Mouse (Mus musculus): Measurements from ENCODE around the gene Epha6. TPM values are rescaled to one million over a fixed set of nuclear protein-coding genes. Genes with fewer than 3 reads are reported as not detected.
A peak's percentile ranks its signal among the peaks of the same experiment; 100 is the strongest.

The Epha6 gene
- not detected in 2 replicates for total RNA-seq (2021)
- long read RNA-seq, partial matches to known transcripts, result 0 of 1 reads
- long read RNA-seq, other reads (novel, unspliced or antisense), result 1 of 1 reads

DNA sequence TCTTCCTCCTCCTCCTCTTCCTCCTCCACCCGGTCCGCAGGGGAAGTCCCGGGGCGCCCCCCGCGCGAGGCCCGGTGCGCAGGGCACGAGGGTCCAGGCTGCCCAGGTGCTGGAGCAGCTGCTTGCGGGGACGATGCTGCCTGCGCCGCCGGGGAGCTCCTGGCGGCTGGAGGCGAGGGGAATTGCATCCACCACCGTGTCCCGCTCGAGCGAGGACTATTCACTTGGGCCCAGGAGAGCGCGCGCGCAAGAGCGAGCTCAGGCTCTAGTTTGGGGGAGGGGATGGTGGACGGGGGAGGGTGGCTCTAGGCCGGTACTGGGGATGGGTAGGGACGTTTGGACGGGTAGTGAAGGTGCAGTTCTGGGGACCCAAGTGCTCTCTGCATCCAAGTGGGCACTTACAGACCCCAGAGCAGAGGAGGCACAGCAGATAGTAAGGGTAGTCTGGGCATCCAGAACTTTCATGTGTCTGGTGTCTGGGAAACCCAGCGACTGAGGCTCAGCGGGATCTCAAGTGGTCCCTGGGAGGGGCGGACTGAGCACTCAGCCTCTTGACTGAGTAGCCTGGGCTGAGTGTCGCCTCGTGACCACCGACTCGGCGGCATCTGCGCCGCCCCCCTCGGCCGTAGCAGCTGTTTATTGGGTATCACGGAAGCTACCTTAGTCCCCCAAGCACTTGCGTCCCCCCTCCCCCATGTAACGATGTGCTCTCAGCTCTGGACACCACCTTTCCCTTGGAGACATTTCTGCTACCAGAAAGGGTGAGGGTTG, at the start of gene Epha6:
Gene Epha6, minus strand, starts transcription at position 471 of the 771 bp plus-strand sequence.
- no peak for DNase-seq

- no peak for DNase-seq
Observed at GRCm38 (mm10) chr16:60651716-60652115, 46.4 kb upstream of the Epha6 start.

DNA sequence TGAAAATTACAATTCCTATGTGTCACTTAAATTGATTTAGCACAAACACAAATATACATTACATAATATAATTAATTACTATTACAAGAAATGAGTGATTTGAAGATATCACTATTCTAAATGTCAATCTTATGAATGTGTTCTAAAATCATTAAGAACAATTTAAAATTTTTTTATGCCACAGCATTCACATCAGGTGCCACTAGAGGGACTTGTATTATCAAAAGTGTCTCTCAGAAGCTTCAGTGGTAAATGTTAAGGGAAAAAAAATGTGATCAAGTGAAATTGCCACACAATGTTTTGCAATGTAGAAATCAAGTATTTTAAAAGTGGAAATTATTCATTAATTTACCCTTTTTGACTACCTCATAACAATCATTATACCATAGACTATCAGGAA, 22.8 kb upstream of the Epha6 start:
- no peak for DNase-seq

GRCm38 (mm10) chr16:60605832-60606583, 677 bp upstream of the Epha6 start:
- peak; percentile 7 for DNase-seq

- DNase-seq, result no peak
Observed at GRCm38 (mm10) chr16:60604613-60605012, 718 bp downstream of the Epha6 start.

- DNase-seq, result no peak
Observed at GRCm38 (mm10) chr16:60585322-60585721, 20.0 kb downstream of the Epha6 start.

DNA sequence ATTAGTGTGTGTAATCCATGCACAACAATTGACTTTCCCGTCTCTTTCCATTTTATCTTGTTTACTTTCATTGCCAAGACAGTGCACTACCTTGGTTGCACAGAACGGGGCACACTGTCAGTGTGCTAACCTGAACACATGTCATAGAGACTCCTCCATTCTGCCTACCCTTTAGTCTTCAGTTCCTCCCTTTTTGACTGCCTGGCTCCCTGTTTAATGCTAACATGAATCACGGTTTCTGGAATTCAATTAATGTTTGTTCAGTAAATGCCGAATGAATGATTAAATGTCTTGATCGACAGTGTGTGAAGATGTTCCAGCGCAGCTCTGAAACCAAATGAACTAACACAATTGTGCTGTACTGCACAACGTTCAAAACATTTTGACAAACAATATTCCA, 20.6 kb downstream of the Epha6 start:
- no peak for DNase-seq

DNA sequence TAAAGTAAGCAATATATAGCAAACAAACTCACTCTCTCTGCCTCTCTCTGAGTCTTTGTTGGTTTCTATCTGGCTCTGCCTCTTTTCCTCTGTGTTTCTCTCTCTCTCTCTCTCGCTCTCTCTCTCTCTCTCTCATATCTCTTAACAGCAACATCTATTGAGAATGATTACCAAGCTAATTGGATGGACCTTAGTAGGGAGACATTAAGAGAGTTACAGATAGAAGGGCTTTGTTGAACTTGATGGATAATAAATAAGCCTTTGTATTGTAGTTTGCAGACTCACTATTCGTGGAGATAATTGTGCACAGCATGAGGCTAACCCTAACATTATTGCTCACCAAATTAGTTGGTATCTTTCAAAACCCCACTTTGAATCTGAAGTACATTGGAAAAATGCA, 34.8 kb downstream of the Epha6 start:
- DNase-seq, result no peak

DNA sequence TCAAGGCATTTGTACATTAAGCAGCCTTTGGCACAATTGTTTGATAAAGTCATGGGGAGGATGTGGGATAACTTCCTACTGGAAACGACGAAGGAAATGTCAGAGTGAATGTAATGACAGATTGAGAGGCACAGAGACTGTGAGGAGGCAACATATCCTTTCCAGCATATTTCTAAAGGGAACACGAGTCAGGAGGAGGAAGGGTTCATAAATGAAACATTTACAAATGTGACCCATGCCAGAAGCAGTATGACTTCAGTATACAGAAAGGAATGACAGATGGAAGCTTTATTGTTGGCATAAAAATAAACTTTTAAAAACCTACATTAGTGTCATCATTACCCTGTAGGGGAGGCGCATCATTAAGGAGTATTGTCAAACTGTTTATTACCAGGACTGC, 60.9 kb downstream of the Epha6 start:
- DNase-seq, result no peak

DNA sequence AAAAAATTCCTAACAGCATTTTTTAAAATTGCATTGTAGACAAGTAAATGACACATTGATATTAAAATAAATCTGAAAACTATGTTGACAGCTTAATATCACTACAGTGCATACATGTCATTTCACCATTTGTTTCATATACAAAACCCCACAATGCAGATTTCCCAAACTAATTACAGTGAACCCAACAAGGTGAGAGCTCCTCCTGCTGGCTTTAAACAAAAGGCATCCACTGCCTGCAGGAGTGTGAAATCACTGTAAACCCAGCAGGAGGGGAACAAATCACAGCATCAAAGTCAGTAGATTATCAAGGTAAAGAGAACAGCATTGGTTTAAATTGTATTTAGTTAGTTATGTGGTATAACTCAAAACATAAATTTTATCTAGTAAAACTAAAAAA, 67.1 kb downstream of the Epha6 start:
- no peak for DNase-seq

GRCm38 (mm10) chr16:60509707-60510106, 95.6 kb downstream of the Epha6 start:
- no peak for DNase-seq

DNA sequence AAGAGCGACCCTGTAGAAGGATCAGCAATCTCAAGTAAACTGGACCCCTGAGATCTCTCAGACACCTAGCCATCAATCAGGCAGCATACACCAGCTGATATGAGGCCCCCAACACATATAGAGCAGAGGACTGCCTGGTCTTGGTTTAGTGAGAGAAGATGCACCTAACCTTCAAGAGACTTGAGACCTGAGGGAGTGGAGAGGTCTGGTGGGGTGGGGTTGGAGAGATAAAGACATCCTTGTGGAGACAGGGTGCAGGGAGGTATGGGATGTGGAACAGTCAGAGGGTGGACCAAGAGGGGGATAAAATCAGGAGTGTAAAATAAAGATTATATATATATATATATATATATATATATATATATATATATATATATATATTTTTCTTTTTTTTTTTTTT, 105.8 kb downstream of the Epha6 start:
- no peak for DNase-seq

- no peak for DNase-seq
Observed at GRCm38 (mm10) chr16:60475776-60476175, 129.6 kb downstream of the Epha6 start.

- no peak for DNase-seq
Observed at GRCm38 (mm10) chr16:60468200-60468785, 137.0 kb downstream of the Epha6 start.

- DNase-seq, result peak; percentile 29
Observed at GRCm38 (mm10) chr16:60435283-60435682, 170.0 kb downstream of the Epha6 start.

DNA sequence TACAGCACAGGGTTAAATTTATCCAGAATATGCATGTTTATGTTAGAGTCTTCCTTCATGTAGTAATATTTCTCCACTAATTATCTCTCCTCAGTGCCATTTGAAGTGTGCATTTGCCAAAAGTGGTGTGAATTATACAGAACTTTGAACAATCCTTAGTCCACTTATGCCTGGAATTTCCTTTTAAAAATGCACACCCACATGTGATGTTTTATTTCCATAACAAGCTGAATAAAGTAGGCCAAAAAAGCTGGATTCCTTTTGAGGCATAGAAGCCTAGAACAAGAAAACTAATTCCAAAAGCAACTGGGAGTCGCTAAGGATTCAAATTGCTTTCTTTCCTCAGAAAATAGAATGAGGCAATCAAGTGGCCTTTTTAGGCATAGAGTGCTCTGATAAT, 171.1 kb downstream of the Epha6 start:
- no peak for DNase-seq

DNA sequence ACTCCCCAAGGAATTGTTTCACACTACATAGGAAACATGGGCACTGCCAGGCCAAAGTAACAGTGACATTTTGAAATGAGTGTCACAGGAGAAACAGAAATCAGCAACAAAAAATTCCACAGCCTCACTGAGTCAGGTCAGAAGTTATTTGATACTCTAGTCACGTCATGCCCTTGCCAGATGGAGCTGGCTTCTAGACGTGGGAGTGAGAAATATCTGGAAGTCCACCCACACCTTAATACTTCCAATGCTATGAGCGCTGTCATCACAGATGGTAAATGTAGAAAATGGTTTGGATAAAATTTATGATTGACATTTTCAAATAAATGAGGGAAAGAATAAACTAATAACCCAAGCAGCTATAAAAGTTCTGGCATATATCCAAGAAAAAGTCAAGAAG, 210.0 kb downstream of the Epha6 start:
- no peak for DNase-seq

DNA sequence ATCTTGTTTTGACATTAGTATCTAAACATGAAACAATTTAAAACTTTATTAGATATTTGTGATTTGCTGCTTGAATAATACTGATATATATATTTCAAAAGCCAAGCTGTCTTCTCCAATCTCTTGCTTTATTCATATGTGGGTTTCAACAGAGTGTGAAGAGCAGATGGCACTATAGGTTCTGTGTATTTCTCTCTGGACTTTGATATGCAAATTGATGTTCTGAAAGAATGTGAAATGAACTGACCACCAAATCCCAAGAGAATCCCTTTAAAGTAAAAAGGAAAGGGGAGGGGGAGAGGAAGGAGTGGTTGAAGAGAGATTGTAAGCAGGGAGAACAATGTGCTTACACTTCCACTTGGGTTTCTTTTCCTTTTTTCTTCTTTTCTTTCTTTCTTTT, 212.4 kb downstream of the Epha6 start:
- no peak for DNase-seq

DNA sequence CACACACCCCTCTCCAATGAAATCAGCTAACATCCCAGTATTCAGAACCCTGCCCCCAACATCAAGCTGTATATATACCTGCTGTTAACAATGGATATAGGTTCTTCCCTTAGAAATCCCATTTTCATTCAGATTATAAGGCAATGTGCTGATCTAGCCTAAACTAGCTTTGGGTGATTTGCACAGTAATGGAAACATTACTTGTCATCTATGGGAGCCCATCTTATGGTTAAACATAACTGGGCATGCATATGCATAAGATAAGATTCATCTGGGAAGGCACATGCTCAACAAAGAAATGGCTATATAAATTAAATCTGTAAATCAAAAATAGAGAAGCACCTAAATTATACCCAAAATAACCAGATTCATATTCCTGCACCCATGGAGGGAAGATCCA, 230.2 kb downstream of the Epha6 start:
- DNase-seq, result no peak

DNA sequence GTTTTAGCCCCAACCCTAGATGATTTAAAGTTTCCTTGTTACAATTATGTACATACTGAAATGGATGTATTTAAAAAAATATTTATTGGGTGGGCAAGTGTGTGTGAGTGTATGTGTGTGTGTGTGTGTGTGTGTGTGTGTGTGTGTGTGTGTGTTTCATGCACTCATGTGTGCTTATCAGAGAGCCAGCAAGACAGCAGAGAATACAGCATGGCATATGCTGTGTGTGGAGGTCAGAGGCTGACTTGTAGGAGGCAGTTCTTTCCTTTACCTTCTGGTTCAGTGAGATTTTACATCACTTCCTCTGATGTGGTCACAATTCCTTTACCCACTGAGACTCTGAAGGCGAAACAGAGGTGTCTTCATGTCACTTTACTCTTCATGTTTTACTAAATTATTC, 321.4 kb downstream of the Epha6 start:
- no peak for DNase-seq

DNA sequence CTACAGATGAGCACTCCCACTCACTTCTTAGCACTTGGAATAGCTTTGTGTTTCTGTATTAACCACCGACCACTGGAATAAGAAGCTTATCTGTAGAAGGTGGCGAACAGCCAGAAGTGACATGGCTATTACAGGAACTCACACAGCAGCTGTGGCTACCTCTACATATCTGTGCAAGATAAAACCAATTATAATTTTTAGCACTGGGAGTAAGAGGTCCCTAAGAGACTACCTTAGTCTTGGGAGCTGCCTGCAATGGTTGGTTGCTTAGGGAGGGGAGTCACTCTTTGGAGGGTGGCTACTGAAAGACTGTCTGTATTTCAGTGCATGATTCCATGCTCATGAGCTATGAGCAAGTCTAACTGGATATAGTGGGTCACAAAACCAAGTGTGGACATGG, 331.2 kb downstream of the Epha6 start:
- no peak for DNase-seq

GRCm38 (mm10) chr16:60266367-60267351, 338.7 kb downstream of the Epha6 start:
- no peak for DNase-seq

All from adrenal gland, postnatal 25 days (tissue).